Mouse (Mus musculus) skeletal muscle tissue, adult 2 months (tissue): ENCODE data around the gene Vmn1r173.
"Not testable (repeated sequence)": the region's sequence is repeated elsewhere in the genome, so short reads cannot be mapped to it uniquely, and the experiment has no call there.

Source experiments
- DNase-seq: peaks from one replicate; pipeline ENCODE4 v3.0.0-alpha.2; 2012; ENCODE audit warnings: low read depth, low spot score

The Vmn1r173 gene

DNA sequence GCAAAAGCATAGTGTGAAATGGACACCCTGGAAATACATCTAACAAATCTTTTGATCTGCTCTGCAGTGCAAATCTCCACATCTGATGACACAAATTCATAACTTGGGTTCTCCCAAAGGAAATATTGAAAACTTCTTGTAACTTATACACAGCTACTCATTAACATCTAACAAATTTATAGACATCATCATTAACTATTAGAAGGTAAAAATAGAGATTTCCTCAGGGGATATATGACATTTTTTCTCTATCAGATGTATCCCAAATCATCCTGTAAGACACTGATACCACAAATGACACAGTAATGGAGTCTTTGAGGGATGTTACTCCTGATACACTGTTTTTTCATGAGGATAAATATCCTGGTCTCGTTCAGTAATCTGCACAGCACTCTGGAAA lies at the start of gene Vmn1r173:
Vmn1r173 (plus strand) TSS at position 301 of the 400 bp plus-strand sequence.
- not testable (repeated sequence) for DNase-seq

GRCm38 (mm10) chr7:23658016-23658415 lies 42.5 kb upstream of the Vmn1r173 start, which contains the start of gene Vmn1r172:
Gene Vmn1r172, plus strand, starts transcription at chr7:23658316.
- DNase-seq: no peak

GRCm38 (mm10) chr7:23751970-23752369 lies 51.5 kb downstream of the Vmn1r173 start, which contains the start of gene Vmn1r174:
Gene Vmn1r174, plus strand, starts transcription at chr7:23752270.
- not testable (repeated sequence) for DNase-seq
